Mouse (Mus musculus) monocyte, adult 2 months (primary cell): ENCODE results near the gene G3bp1.

ENCODE experiments used
- DNase-seq, 2 experiments: peaks; one replicate each; pipeline ENCODE4 v3.0.0; 2022; ENCODE audit warnings: low spot score in 2 of 2, low read depth in 1 of 2

G3bp1 gene

GRCm38 (mm10) chr11:55469048-55469843, at the start of gene G3bp1:
G3bp1 (plus strand) TSS chr11:55469685.
- DNase-seq = peak; percentile 97 to 99

DNA sequence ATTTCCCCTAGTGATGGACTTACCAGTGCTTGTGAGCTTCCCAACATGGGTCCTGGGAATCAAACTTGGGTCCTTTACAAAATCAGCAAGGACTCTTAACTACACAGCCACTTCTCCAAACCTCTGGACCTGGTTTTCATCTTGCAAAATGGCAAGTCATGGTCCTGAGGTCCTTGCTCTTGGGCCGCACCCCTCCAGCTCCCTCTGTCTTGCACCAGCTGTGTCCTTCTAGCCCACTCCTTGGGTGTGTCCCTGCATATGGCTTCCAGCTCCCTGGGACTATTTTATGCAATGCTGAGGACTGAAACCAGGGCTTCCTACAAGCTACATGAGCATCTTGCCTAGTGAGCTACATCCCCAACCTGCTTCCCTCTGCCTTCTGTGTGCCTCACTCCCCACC, 46.5 kb upstream of the G3bp1 start, which contains the start of gene Sparc:
Sparc (minus strand) TSS at position 206 of the 400 bp plus-strand sequence.
- no peak for DNase-seq

DNA sequence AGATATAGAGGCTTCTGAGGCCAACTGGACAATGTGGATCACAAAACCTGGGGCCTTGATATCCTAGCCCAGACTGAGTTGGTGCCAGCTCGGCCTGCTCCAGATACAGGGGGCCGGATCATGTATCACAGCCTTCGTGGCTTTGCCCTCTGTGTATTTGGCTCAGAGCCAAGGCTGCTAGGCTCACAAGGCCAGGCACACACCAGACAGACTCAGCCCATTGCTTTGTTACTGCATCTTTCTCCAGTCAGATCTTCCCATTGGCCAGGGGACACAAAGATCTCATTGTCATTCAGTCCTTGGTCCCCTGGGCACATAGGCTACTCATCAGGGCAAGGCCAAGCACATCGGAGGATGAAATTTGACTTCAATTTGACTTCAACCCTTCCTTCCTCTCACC, 45.7 kb upstream of the G3bp1 start:
- DNase-seq = no peak

GRCm38 (mm10) chr11:55424746-55425360, 44.6 kb upstream of the G3bp1 start:
- no peak for DNase-seq

- DNase-seq = no peak
Observed at GRCm38 (mm10) chr11:55428186-55429012, 41.1 kb upstream of the G3bp1 start.

DNA sequence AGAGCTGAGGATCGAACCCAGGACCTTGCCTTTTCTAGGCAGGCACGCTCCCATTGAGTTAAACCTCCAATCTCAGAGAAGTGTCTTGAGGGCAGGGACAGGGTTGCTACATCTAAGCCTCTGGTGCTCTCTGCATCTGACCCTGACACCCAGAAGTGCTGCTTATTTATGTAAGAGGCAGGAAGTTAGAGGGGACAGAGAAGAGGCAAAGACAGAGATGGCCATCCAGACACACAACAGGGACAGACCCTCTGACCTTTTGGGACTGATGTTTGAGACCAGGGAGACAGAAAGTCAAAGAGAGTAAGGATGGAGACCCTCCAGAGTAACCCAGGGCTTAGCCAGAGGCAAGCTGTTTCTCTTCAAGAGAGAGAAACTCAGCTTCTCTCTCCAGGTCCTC, 39.5 kb upstream of the G3bp1 start:
- DNase-seq = no peak

DNA sequence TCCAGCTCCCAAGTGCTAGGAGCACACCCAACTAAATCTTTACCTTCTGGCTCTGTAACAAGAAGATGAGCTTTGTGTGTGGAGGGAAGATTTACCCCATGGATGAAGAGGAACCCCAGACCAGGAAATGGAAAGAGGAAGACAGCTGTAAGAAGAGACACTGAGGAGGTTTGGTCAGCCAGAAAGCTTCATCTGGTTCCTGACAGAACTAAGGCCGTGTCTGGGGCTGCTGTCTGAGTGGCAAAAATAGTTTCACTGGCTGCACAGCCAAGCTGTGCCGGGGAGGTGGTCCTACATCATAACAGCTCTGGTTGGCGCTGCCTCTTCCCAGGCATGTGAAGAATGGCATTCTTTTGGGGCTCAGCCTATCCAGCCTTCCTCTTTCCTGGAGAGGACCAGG, 36.5 kb upstream of the G3bp1 start:
- no peak for DNase-seq

GRCm38 (mm10) chr11:55436089-55436488, 33.4 kb upstream of the G3bp1 start:
- DNase-seq = no peak

GRCm38 (mm10) chr11:55438031-55438430, 31.5 kb upstream of the G3bp1 start:
- DNase-seq = no peak

DNA sequence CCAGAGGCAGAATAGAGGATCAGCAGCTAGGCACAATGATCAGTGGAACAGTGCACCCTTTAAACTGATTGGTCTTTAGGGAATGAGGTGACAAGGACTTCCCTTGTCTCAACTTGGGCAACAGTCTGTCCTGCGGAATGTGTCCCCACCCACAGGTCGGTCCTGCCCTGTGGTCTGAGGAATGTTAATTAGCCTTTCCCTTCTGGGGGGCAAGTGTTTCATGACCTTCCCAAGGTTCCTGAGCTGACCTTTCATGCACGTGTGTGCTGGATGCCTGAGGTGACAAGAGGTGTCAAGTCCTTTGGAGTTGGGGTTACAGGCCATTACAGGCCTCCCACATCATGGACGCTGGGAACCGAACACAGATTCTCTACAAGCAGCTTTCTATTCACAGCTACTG, 29.8 kb upstream of the G3bp1 start:
- DNase-seq = no peak

DNA sequence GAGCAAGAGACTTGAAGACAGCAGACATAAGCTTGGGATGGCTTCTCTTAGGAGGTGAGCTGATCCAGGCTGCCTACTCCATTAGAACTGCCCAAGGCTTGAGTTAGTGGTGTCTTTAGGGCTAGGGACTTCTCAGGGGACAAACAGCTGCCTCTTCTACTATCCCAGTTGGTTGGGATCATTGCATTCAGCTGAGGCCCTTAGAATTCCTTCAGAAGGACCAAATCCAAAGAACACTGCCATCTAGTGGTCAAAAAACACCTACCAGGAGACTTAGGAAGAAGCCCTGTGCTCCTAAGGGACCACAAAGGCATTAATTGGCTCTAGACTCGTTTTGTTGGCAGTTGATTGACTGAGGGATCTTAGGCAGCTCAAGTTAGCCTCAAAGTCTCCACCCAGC, 24.7 kb upstream of the G3bp1 start:
- no peak for DNase-seq

- peak in 1 of 2 experiments; percentile 62 for DNase-seq
Observed at GRCm38 (mm10) chr11:55446579-55446978, 22.9 kb upstream of the G3bp1 start.

DNA sequence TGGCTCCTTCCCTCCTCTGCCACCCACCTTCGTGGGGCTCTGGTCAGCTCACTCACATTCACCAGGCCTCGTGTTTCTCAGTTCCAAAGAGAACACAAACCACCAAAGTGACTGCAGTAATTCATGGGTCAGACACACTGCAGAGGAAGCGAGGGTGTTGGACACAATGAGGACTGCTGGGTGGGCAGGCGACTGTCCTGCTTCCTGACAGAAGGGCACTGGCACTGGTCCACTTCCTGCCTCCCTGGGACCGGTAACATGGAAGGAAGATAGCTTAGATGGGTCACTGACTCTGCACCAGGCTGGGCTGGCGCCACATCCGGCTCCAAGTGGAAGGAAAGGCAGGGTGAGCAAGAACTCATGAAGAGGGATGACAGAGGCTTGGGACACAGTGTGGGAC, 20.0 kb upstream of the G3bp1 start:
- no peak for DNase-seq

DNA sequence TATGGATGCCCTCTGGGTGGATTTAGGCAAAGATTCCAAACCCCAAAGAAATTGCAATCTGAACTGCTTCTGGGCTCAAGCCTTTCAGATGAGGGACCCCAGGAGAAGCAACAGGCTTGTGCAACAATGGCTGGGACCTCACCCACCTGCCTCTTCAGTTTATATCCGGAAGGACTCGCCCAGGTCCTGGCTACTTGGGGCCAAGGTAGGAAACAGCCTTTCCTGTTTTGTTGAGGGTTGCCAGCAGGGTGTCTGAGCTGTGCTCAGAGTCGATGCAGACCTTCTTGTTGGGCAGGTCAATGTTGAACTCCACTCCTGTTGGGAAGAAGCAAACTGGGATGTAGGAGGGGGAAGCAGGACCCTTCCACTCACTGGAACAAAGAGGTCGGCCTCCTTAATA, 19.2 kb upstream of the G3bp1 start:
- no peak for DNase-seq

- peak; percentile 61 to 76 for DNase-seq
Observed at GRCm38 (mm10) chr11:55453640-55454039, 15.8 kb upstream of the G3bp1 start.

DNA sequence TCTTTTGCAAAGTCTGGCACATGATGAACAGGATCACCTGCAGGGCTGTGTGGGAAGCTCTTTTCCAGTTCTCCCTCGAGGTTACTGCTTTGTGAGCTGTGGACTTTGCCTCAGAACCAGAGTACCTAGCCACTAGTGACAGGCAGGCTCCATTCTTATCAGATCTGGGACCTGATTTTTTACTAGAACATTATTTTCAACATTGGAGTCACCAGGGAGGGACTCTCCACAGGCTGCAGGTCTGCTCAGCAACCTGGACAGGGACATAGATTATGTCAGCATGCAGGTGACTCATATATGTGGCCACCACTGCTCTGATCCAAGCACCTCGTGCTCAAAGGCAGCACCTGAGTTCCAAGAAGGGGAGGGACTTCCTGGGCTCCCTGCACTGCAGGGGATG, 14.3 kb upstream of the G3bp1 start:
- no peak for DNase-seq

DNA sequence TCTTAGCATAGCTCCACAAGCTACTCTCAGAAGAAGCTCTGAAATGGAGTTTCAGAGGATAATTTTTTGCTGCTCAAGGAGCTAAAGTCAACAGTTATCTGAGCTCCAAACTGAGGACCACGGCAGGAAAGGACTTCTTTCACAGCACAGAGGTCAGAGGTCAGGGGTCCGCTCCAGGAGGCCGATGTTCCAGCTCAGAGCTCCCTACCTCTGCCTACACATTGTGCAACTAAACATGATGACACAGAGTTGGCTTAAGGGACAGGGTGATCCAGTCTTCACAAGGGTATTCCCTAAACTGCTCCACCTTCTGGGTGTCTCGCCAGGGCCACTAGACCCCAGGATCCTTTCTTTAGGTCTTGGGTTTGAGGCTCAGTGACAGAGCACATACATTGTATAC, 11.0 kb upstream of the G3bp1 start:
- no peak for DNase-seq

DNA sequence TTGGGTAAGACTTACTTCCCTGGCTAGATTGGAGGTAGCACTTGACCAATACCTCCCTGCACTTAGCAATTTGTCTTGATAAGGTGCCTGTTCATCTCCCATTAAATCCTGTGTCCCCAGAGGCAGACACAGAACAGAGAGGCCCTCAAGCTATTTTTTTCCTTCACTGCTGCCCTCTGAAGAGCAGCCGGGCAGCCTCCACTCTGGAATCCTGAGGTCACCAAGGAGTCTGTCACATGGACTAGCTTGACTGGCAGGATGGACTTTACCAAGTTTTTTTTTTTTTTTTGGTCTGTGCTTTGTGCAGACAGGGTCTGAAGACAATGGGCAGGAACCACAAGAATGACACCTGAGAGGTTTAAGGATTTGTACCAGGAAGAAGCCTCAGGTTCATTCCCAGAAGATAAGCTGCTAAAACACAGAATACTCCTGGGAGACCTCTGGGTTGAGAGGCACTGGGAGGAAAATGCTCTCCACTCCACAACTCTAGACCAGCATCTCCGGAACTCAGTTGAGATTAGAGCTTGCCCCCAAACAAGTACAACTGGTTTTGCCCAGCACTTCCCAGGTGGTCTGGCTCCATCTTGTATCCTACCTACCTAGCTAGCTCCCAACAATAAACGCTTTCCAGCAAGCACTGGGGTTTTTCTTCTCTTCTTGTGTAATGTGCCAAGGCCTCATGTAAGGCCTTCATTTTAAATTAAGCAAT, 9.5 kb upstream of the G3bp1 start:
- DNase-seq = no peak

DNA sequence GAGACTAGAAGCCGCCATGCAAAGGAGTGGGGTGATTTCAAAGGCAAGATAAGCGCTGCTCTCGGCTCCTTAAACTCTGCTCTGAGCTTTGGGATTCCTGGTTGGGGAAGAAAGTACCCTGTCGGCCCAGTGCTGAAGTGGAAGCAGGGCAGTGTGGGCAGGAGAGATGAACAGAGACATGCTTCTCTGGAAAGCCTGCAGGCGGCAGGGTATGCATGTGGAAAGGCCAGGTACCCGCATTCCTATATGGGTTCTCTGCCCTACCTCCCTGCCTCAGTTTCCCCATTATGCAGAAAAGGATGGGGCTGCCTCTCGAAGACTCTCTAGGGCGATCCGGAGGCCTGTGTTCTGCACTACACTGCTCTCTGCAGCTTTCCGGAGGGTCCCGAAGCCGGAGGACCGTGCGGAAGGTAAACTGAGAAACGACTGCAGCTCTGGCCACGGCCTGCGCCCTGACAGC, 8.9 kb upstream of the G3bp1 start:
- DNase-seq = no peak

- DNase-seq = peak; percentile 92 to 95
Observed at GRCm38 (mm10) chr11:55461019-55461645, 8.4 kb upstream of the G3bp1 start, which contains the start of gene Atox1. Atox1 (minus strand) TSS chr11:55461239.

- DNase-seq = no peak
Observed at GRCm38 (mm10) chr11:55462149-55462548, 7.3 kb upstream of the G3bp1 start.
